Mouse (Mus musculus) testis, adult 2 months (tissue): ENCODE results near the gene Arf4.

Experiments used
- CTCF ChIP-seq: fragments of 200-500 bp; IDR thresholded peaks from 2 replicates; pipeline ENCODE4 v1.5.1; 2012; ENCODE audit warnings: low read depth, mild to moderate bottlenecking, inconsistent platforms, low read length, moderate library complexity; ENCODE audit not compliant: control insufficient read depth, insufficient read depth, insufficient replicate concordance
- POLR2A ChIP-seq: fragments of 200-500 bp; IDR thresholded peaks from 2 replicates; pipeline ENCODE4 v1.6.1; 2012; ENCODE audit warnings: low read depth, mild to moderate bottlenecking, inconsistent platforms, low read length, moderate library complexity; ENCODE audit not compliant: control insufficient read depth

GRCm38 (mm10) chr14:26697912-26698311 lies 60.0 kb downstream of the Arf4 start:
- TF ChIP-seq CTCF: no peak
- no peak for TF ChIP-seq POLR2A
